Mouse (Mus musculus): ENCODE data around the gene Kcnk10.

DNA sequence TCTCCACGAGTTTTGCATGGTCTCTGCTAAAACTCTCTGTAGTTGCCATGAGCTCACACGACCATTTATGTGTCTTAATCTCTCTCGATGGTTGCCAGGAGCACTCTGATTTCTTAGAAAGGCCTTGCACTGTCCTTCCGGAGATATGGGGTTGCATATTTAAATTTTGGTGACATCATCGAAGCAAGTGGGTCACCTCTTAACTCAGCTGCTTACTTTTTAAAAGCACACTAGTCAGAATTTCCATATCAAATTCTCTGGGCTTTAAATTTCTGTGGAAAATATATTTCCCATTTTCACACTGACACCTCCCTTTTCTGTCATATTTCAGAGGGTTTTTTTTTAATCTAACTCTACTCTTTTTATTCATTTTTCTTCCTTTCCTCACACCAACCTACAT is 132.5 kb downstream of the Kcnk10 start:
- TF ChIP-seq CTCF (IDR thresholded peaks at IDR 0.05; ENCODE audit: low read depth) (no peak), EP300 (optimal IDR thresholded peaks at IDR 0.05) (no peak)

Data from stomach, postnatal 0 days (tissue).